Mouse (Mus musculus) heart, postnatal 4 days (tissue): ENCODE data around the gene Prlh. TPM values are rescaled to one million over a fixed set of nuclear protein-coding genes. Genes with fewer than 3 reads are reported as not detected.
A peak's percentile ranks its signal among the peaks of the same experiment; 100 is the strongest.

Experiments
- DNase-seq: peaks from one replicate; pipeline ENCODE4 v3.0.0; 2021
- total RNA-seq, 2 experiments: library from RNA; stranded (reverse); gene quantifications; 2 replicates each; pipeline ENCODE4 v1.2.3; 2021

The Prlh gene
- total RNA-seq, 2 experiments from 2014 or later, result not detected

DNA sequence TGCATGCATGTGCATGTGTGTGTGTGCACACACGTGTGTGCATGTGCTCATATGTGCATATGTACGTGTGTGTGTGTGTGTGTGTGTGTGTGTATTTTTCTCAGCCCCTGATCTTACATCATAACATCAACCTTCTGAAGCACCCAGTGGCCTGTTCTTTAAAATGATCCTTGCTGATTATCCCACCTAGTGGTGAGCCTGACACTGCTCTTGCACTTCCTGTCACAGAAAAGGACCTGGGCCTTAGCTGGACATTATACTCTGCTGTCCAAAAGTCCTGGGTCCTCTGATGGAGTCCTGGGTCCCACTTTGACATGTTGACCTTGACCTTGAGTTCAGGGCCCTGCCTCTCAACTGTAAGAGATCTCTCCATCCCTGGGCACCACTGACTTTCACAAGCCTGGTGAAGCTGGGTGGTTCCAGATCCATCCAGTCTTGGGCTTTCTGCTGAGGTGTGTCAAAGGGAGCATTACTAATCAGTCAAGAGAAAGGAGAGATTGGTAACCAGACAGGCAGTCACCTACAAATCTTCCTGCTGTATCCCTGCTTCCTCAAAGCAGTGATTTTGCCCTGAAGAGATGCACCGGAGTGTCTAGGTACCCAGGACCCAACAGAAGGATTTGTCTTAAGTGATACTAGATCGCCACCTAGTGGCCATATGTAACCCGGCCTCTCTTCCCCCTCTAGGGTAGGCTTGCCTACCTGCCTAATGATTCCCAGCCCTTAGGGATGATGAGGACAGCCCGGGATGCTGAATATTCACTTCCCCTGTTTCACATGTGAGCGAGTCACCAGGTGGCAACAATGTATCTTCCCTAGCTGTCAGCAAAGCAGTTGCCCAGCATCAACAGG lies 3.6 kb downstream of the Prlh start:
- DNase-seq, result peak; percentile 72

DNA sequence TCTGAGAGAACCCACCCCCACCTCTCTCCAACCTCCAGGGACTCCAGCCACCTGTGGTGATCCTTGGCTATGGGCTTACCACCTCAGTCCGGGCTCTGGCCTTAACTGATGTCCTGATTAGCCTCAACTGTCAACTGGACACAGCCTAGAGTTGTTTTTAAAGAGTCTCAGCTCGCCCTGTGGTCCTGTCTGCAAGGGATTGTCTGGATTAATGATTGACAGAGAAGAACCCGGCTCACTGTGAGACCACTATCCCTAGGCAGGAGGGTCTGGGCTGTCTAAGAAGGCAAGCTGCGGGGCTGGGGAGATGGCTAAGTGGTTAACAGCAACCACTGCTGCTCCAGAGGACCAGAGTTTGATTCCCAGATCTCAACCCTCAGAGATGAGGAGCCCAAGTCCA lies 9.6 kb downstream of the Prlh start:
- no peak for DNase-seq

DNA sequence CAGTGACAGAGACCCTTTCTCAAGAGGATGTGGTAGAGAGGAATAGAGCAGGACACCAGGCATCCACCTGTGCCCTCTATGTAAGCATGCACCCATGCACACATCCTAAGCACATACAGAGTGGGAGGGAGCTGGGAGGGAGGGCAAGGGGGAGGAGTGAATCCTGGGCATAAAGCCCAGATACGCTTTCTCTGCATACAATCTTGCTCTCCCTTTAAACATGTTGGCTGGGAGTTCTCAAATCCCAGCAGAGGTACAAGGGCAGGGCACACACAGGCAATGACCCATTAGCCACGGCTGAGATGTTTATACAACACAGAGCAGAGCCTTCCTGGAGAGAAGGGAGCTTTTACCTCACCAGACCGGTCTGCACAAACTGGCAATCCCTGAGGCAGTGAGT lies 10.1 kb downstream of the Prlh start:
- no peak for DNase-seq

DNA sequence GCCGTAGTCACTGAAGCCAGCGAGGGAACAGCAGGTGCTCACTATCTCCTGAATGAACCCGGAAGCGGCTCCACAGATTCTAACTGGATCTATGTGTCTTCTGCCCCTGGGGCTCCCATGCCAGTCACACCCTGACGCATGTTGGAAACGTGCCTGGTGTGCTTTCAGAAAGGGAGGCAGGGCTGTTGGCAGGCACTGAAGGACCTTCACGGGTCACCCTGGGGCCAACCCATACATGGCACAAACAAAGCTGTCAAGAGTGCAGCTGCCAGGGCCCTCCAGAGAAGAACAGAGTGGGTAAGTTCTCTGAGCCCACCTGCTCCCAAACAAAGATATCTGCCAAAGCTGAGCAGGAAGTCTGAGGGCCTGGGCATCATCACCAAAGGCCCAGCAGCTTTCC lies 14.7 kb downstream of the Prlh start:
- peak; percentile 87 for DNase-seq

DNA sequence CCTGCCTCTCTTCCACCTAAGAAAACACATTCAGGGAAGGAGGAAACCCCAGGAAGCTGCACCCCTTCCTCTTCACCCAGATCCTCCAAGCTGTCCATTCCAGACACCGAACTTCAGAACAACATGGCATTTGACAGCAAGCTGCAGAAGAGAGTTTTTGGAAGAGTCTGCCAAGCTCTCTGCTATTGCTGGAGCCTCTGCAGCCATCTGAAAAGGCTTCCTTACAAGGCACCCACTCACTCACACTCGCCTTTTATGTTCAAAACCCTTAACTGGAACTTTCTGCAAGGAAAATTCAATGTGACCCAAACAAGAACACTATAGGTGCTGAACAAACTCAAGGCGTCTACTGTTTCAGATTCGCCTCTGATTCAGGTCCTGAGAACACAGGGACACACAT lies 15.7 kb downstream of the Prlh start:
- DNase-seq, result no peak

DNA sequence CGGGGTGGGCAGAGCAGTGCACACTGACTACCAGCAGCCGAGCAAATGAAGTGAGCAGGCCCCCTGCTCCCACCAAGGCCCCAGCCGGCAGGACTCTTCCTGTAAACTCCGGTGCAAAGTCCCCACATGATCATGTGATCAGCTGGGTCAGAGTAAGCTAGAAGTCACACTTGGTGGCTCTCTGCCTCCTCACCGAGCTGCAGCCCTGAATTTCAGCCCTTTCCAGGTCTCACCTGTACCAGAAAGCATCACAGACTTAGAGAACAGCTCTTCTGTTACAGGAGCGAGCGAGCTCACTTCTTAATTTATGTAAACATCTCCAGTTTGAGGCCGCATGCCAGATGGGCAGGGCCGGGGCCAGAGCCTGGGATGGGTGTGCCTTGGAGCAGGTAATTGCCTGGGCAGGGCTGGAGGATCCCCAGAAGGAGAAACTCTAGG lies 16.5 kb downstream of the Prlh start, which contains the start of gene Rab17:
Rab17 (minus strand) TSS at position 315 of the 438 bp plus-strand sequence.
- no peak for DNase-seq

DNA sequence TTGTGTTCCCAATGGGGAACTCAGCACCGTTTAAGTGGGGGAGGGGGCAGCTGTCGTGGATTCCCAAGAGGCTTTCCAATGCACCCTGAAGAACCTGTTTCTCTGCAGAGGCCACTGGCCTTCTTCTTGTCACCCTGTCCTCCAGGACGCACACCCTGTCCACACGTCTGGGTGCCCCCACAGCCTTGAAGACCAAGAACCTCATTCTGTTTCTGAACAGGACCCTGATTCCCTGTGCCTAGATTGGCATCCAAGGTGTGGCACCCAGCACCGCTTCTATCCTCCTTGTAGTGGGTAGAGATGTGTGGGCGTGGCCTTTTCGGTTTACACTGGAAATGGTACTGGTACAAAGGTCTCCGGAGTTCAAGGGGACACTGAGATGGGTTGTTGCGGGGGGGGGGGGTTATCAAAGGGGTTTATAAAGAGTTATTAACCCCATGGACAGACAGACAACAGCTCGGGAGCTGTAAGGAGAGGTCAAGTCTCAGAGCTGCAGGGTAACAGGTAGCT lies 17.0 kb downstream of the Prlh start:
- DNase-seq, result no peak

DNA sequence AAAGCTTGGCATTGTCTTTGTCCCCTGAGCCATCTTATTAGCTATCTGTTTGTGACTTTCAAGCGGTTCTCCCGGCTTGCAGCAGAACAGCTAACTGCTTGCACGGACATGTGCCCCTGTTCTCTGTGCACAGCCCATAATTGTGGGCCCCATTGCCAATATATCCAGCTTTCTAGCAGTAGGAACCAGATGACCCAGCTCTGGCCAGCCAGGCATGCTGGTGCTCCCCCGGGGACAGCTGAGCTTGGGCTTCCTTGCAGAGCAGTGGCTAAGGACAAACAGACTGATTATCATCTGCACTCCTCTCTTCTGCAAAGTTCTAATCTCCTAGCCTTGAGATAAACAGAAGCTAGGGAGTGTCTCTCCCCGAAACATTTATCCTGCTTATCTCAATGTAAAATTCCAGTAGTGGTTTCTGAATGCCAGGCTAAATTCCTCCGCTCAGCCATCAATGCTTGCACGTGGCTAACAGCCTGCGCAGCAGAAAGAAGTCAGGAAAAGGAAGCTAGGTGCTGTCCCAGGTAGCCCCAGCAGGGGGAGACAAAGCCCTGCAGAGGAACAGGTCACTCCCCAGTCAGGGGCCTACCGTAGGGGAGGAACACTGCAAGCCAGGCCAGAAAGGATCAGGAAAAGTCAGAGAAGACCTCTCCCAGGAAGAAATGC lies 20.1 kb downstream of the Prlh start:
- peak; percentile 99 for DNase-seq

DNA sequence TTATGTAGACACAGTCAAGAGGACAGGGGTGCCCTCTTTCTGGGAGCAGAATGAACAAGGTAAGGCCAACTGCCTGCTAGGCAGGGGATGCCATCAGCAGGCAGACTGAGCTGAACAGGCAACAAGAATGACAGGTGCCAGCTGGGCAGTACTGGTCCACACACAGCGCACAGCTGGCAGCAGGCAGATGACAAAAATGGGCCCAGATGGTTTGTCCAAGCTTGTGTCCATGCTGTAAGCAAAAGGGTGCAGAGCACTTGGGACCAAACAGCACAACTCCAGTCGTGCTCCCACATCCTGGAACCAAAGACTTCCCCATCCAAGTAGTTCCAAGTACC lies 20.6 kb downstream of the Prlh start:
- no peak for DNase-seq

DNA sequence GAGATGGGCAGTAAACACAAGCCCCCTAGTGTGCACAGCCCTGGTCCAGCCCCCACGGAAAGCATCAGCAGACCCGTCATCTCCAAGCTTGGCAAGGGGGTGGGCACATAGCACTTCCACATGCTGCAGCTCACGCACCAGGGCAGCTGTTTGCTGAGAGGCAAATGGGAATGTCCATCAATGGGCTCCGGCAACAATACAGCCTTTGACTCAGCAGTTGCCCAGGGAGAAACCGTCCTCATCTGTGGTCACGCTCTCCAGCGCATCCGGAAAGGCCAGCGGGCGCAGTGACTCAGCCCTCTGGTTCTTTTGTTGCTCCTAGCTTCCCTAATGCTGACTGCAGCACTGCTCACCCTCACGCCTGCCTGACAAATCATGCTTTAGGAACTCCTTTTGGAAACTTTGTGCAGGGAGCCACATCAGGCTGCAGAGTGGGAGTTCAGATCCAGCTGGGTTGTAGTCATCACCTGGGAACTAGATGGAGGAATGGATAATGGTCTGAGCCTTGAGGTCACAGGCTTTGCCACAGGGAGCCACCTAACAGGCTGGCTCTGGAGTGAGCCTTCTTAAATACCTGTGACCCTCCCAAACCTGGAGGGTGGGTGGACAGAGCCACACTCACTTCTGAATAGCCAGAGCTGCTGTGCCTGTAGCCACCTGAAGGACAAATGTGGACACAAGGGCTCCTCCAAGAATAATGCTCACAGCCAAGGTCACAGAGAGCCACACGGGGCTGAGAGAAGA lies 22.2 kb downstream of the Prlh start:
- peak; percentile 57 for DNase-seq

DNA sequence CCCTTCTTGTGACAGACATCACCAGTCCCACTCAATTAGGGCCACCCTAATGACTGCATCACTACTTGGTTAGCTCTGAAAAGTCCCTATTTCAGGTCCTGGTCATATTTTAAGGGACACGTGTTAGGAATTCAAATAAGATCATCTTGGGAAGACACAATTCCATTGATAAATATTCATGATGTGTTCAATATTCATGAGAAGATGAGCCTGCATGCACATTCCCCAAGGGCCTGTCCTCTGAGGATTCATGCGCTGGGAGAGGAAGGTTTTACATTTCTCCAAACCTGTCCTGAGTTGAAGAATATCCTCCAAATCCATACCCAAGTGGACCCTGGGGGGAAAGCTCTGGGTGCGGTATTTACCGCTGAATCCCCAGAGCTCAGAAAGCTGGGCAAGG lies 23.1 kb downstream of the Prlh start:
- no peak for DNase-seq

DNA sequence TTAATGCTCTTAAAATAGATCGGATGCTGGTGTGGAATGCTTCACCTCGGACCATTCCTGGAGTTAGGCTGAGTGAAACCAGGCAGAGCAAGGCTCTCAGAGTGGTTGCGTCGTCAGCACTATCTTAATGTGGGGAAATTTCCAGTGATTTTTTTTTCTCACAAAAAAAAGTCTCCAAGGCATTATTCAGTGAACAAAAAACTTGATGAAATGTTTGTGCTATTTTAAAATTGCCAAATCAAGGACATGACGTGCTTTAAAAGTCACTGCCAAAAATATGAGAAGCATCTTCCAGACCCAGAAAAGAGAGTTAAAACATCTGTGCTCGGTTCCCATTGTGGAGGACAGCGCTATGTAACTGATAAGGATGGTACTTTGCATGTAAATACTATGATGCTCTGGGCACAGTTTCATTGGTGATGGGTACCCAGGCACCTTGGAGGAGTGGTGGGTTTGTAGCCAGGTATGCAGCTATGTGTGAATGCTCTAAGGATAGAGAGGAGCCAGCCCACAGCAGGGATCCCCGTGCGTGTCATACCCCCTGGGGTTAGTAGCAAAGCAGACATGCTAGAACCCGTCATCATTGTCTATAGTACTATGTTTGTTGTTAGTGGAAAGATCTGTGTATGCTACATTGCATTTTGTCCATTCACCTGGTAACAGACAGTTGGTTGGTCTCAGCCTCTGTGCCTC lies 27.9 kb downstream of the Prlh start:
- no peak for DNase-seq

DNA sequence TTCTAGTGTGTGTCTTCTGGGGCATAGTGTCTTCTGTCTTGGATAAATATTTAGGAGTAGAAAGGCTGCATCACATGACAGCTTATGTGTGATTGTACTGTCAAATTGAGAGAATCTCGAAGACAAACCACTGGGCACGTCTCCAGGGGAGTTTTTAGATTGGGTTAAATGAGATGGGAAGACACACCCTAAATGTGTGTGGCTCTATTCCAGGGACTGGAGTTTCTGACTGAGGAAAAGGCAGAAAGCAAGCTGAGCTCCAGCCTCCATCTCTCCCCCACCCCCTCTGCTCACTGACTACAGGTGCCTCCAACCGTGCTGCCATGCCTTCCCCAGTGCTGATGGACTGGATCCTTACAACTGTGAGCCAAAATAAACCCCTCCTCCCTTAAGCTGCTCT lies 28.4 kb downstream of the Prlh start:
- no peak for DNase-seq

DNA sequence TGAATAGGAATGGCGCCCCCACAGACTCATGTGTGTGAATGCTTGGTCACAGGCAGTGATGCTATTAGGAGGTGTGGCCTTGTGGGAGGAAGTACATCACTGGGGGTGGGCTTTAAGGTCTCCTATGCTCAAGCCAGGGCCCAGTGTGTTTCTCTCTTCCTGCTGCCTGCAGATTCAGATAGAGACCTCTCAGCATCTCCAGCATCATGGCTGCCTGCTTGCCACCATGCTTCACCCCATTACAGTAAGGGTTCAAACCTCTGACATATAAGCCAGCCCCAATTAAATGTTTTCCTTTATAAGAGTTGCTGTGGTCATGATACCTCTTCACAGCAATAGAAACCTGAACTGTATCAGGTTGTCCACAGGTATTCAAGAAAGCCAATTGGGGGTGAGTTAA lies 43.0 kb downstream of the Prlh start:
- DNase-seq, result peak; percentile 2

DNA sequence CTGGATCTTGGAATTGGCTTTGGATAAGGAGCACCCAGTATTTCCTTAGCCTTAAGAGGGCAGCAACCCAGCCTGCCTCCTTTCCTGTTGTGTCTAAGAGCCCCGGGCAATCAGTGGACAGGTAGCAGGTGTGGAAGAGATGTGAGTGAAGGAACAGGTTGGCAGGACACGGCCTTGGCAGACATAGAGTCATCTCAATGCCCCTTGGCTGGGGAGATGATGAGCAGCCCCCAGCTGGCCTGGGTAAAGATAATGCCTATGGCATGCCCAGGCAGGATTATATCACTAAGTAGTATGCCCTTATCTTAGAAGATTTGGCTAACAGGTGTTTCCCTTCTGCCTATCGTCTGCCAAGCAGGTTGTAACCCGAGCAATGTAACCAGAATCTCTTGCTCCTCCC lies 44.2 kb downstream of the Prlh start:
- peak; percentile 4 for DNase-seq

DNA sequence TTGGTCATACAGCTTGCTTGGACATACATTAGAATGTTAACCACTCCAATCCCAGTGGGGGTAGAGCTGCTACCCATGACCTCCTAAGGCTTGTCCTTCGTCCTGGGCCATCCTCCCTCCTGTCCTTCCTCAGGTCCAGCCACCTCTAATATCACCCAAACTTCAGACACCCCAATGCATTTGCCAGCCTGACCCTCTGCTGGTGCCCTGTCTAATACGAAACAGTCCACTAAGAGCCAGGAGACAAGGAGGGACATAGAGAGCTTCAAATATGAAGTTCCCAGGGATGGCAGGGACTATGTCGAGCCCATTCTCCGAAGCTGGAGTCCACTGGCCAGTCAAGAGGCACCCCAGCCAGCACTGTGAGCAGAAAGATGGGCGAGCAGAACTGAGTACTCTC lies 44.7 kb downstream of the Prlh start:
- DNase-seq, result peak; percentile 6

DNA sequence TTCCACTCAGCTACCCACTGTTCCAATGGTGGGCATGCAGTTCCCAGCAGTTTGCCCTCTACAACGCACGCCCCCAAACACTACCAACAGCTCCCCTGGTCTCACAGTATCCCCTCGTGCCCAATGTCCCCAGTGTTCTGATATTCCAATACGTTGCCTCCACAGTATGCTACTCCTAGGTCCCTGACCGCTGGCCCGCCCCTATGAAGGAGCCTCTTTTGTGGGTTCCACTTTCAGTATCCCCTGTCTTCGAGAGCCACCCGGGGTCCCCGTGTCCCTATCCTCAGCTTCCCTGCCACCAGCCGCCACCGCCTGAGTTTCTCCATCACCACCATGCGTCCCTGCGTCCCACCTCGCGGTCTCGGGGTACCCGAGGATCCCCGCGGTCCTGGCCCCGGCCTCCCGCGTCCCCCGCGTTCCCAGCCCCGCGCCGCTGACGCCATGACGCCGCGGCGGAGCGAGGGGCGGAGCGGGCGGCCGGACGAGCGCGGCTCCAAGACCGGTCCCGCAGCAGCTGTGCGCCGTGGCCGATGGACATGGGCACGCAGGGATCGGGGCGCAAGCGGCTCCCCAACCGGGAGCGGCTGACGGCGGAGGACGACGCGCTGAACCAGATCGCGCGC lies 45.5 kb downstream of the Prlh start, which contains the start of gene Lrrfip1:
Lrrfip1 (plus strand) TSS at position 470 of the 623 bp plus-strand sequence.
- DNase-seq, result peak; percentile 76

DNA sequence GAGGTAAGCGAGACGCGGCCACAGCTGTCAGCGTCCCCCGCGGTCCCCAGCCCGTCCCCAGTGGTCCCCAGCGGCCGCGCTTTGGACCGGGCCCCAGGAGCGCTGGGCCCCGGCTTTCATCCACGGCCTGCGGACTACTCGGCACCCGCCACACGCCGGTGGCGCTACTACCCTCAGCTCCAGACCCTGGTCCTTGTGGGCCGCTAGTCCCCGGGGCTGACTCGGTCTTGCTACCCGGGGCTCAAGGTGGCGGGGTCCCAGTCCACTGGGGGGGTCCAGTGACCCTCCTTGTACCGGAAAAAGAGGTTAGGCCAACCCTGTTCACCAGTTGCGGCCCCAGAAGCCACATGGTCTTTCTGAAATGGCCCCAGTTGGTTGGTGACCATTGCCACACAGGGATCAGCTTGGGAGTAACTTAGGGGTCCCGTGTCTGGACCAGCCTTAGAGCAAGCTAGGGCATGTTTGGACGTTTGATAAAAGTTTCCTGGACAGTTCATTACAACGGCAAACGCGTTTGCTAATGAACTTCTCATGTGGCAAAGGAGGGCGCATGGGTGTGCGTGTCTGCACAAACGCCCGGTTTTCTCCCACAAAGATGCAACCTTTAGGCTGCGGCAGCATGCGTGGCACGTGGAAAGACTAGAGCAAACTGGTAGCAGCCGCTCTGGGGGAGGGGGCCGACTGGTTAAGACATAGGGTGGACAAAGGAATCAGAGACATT lies 46.1 kb downstream of the Prlh start:
- DNase-seq, result peak; percentile 32

DNA sequence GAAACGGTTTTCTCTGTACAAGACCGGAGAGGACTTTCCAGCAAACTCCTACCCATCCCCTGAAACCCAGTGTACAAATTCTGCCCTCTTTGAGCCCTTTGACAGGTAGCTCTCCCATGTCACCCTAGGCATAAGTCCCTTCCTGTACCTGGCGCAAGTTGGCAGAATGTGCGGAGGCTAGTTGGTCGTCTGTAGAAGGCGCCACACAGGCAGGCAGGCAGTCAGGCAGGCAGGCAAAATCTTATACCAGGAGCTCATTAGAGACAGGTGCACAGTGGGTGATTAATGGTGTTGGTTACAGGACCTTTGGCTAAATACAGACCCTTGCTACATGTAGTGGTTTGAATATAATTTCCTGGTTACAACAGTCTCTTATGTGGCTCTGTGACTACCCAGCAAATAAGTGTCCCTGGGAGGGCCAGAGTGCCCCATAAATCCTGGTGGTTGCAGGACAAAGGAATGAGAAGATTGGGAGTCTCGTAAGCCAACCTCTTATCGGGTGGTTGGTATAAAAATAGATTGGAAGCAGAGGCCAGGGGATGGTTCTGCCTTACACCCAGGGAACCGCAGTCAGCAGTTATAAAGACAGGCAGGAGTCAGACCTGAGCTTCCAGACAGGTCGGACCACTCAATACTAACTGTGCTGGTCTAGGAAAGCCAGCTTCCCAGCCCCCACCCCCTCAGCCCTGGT lies 47.1 kb downstream of the Prlh start:
- peak; percentile 57 for DNase-seq

DNA sequence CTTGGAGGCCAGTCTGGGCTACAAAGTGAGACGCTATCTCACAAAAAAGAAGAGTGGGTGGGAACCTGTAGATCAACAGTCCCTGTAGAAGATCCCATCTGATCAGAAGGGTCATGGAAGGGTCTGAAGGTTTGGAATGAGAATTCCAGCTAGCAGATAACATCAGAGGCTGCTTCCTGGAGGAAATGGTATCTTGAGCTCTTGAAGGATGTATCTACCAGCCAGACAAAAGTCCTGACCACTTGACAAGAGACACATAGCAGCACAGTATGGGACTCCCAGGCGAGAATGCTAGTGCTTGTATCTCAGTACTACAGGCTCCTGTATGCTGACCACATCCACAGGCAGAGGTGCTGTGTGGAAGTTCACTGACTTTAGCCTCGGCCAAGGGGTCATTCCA lies 48.2 kb downstream of the Prlh start:
- DNase-seq, result no peak
